In the genomic region with DNA sequence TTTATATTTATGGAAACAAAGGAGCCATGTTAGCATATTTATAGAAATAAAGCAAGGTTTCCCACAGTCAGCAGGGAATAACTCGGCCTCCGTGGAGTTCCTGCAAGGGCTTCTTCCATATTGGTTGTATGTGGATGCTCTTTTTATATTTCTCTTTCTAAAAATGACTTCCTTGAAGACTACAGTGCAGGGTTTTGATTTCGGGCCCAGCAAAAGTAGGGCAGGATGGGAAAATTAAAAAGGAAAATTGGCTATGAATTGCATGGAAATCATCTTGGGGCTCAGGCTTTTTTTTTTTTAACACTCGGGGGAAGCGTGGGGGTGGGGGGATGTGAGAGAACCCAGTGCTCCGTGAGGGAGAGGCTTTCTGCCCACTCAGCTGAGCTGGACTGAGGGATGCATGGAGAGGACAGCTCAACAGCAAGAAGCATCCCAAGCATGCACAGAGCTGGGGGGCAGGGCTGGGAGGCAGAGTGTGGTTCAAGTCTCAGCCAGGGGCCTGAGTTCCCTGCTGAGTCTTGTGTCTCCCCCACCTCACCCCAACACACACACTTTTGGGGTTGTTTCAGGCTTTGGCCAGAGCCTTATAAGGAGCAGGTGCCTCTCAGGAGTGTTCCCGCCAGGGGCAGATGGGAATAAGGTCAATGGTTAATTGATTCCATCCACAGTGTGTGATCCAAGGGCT, we compare ENCODE assay signal across 17 mouse cellular contexts.
DNase-seq lines count a peak whose midpoint lies in the region; ATAC-seq lines count a peak whose summit lies in the region.
"Had no signal": no experiment of that assay in that cellular context is flagged by ENCODE, and none has a peak within 500 bp of the region (broad histone marks: within the 10 kb centered on the region; RNA-seq: fewer than 3 reads in every experiment).

No protein-coding gene starts in this region.

- H3K4me1 ChIP-seq in intestine, embryonic 14.5 days (replicated peaks; ENCODE audit: control insufficient read depth, insufficient read depth, low read length) = no peaks in the 10 kb centered on the region
- H3K4me1 ChIP-seq in intestine, embryonic 15.5 days (replicated peaks) = no peaks in the 10 kb centered on the region
- no peaks in the 10 kb centered on the region for H3K4me1 ChIP-seq in limb, embryonic 11.5 days (ENCODE audit: control insufficient read depth, insufficient read depth, low read length)
- H3K4me1 ChIP-seq: stomach, embryonic 15.5 days had no signal

- no peak for ATAC-seq in intestine, embryonic 14.5 days (replicated peaks; ENCODE audit: low FRiP score, low TSS enrichment, low read depth)
- ATAC-seq in intestine, embryonic 15.5 days = no peak
- no peak for ATAC-seq in limb, embryonic 11.5 days (ENCODE audit: insufficient number of reproducible peaks, low FRiP score, low TSS enrichment, low read depth)
- ATAC-seq: forebrain, embryonic 14.5 days; hindbrain, postnatal 0 days had no signal

- DNase-seq in intestine, embryonic 14.5 days (ENCODE audit: low spot score) = peak; percentile 18
- peak; percentile 77 for DNase-seq in brain, adult 2 months (ENCODE audit: low read depth, low spot score)
- DNase-seq in embryo, embryonic 10.5 days (ENCODE audit: low spot score) = peak; percentile 45
- DNase-seq in limb, embryonic 11.5 days (ENCODE audit: low spot score) = peak; percentile 26
- DNase-seq in ovary, adult 18-20 months (ENCODE audit: low spot score) = no peak
- DNase-seq in lung, adult 18-20 months = no peak
- DNase-seq: adrenal gland, postnatal 36 days; cerebellum, adult 8-10 months; heart, adult 2 months; heart, postnatal 10 days; kidney, adult 8-10 months; kidney, postnatal 4 days had no signal

- H3K4me2 ChIP-seq in intestine, embryonic 14.5 days (ENCODE audit: low read length) = no peak overlapping the region
- no peak overlapping the region for H3K4me2 ChIP-seq in intestine, embryonic 15.5 days (replicated peaks)
- H3K4me2 ChIP-seq in limb, embryonic 11.5 days (ENCODE audit: low read depth, severe bottlenecking) = no peak overlapping the region
- H3K4me2 ChIP-seq: midbrain, embryonic 12.5 days; stomach, embryonic 15.5 days had no signal

- no peaks in the 10 kb centered on the region for H3K9me3 ChIP-seq in intestine, embryonic 14.5 days (ENCODE audit: control insufficient read depth, low read length)
- H3K9me3 ChIP-seq in intestine, embryonic 15.5 days = no peaks in the 10 kb centered on the region
- no peaks in the 10 kb centered on the region for H3K9me3 ChIP-seq in limb, embryonic 11.5 days (ENCODE audit: control insufficient read depth, low read length)
- H3K9me3 ChIP-seq: midbrain, embryonic 12.5 days; stomach, embryonic 15.5 days had no signal

- H3K4me3 ChIP-seq in intestine, embryonic 14.5 days (ENCODE audit: low read depth, low read length) = no peak overlapping the region
- no peak overlapping the region for H3K4me3 ChIP-seq in intestine, embryonic 15.5 days (replicated peaks)
- H3K4me3 ChIP-seq in limb, embryonic 11.5 days (ENCODE audit: low read depth, low read length) = no peak overlapping the region
- H3K4me3 ChIP-seq: heart, adult 2 months; midbrain, embryonic 12.5 days; stomach, embryonic 15.5 days had no signal

- no peaks in the 10 kb centered on the region for H3K27me3 ChIP-seq in intestine, embryonic 14.5 days (replicated peaks; ENCODE audit: control insufficient read depth, insufficient read depth, low read length)
- no peaks in the 10 kb centered on the region for H3K27me3 ChIP-seq in intestine, embryonic 15.5 days (replicated peaks)
- H3K27me3 ChIP-seq in limb, embryonic 11.5 days (ENCODE audit: control insufficient read depth, insufficient read depth, low read length) = no peaks in the 10 kb centered on the region
- H3K27me3 ChIP-seq: midbrain, embryonic 12.5 days; stomach, embryonic 15.5 days had no signal

- no peaks in the 10 kb centered on the region for H3K36me3 ChIP-seq in intestine, embryonic 14.5 days (ENCODE audit: control insufficient read depth, insufficient read depth, low read length)
- no peaks in the 10 kb centered on the region for H3K36me3 ChIP-seq in intestine, embryonic 15.5 days
- H3K36me3 ChIP-seq in limb, embryonic 11.5 days (ENCODE audit: control insufficient read depth, insufficient read depth, low read length) = no peaks in the 10 kb centered on the region
- H3K36me3 ChIP-seq: midbrain, embryonic 12.5 days; stomach, embryonic 15.5 days had no signal

- 76% methylated on average over 7 of the region's 7 CpGs for WGBS in intestine, embryonic 14.5 days
- 77% methylated on average over 7 of the region's 7 CpGs for WGBS in intestine, embryonic 15.5 days
- 65% methylated on average over 7 of the region's 7 CpGs for WGBS in limb, embryonic 11.5 days

- H3K9ac ChIP-seq in intestine, embryonic 14.5 days (ENCODE audit: low read length) = no peak overlapping the region
- H3K9ac ChIP-seq in intestine, embryonic 15.5 days = no peak overlapping the region
- no peak overlapping the region for H3K9ac ChIP-seq in limb, embryonic 11.5 days (ENCODE audit: low read length)
- H3K9ac ChIP-seq: midbrain, embryonic 12.5 days; stomach, embryonic 15.5 days had no signal

- no peak overlapping the region for H3K27ac ChIP-seq in intestine, embryonic 14.5 days (ENCODE audit: low read depth)
- H3K27ac ChIP-seq in intestine, embryonic 15.5 days = no peak overlapping the region
- no peak overlapping the region for H3K27ac ChIP-seq in limb, embryonic 11.5 days (replicated peaks; ENCODE audit: low read depth, low read length)
- H3K27ac ChIP-seq: heart, adult 2 months; hindbrain, postnatal 0 days; midbrain, embryonic 12.5 days; stomach, embryonic 15.5 days had no signal

Comparison
In these comparisons a context has a peak if more than half of its experiments do, and no peak if none do; other contexts are left out.
1. DNase-seq: peak in intestine, embryonic 14.5 days (single experiment), brain, adult 2 months (single experiment), embryo, embryonic 10.5 days (single experiment) and limb, embryonic 11.5 days (single experiment); none in ovary, adult 18-20 months (single experiment) and lung, adult 18-20 months (0 of 2).